Mouse (Mus musculus): ENCODE data around the gene 1700025F22Rik. TPM values are rescaled to one million over a fixed set of nuclear protein-coding genes. Genes with fewer than 3 reads are reported as not detected.
A peak's percentile ranks its signal among the peaks of the same experiment; 100 is the strongest.
"Not testable (repeated sequence)": the region's sequence is repeated elsewhere in the genome, so short reads cannot be mapped to it uniquely, and the experiment has no call there.

The 1700025F22Rik gene
- total RNA-seq (2015) (not detected in 2 replicates), total RNA-seq (2017) (not detected in 2 replicates)

DNA sequence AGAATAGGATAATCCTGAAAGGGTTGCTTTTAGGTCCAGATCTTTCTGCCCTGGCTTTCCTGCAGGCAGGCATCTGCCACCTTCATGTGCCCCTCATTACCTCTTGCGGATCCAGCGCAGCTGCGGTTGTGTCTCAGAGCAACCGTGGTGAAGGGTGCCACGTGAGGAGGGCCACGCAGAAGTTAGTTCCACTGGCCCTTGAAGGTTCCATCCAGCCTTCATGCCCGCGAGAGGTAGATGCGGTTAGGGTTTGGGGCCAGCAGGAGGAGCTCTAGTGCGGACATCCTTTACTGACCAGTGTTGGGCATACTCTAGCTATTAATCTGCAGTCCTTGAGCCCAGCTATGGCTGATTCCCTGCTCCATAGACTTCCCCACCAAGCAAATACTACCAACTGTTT lies at the start of gene 1700025F22Rik:
Gene 1700025F22Rik, minus strand, starts transcription at position 149 of the 400 bp plus-strand sequence.
- ATAC-seq (ENCODE audit: poor library complexity, severe bottlenecking), result peak; percentile 94

DNA sequence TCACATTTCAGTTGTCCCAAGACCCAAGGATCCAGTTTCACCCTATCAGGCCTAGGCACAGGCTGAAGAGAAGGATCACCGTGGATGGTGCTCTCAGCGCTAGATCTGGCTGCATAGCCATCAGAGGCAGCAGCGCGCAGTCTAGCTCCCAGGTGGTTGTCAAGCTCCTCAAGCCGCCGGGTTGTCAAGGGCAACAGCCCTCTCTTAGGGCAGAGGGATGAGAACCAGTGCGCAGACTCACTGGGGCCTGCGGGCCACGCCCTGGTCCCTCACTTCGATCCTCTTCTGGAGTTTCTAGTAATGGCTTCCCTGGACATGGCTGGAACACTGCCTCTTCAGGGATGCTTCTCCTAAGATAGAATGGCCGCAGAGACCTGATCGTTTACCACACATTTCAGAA lies 31.4 kb upstream of the 1700025F22Rik start, which contains the start of gene Ms4a13:
Gene Ms4a13, minus strand, starts transcription at position 192 of the 400 bp plus-strand sequence.
- ATAC-seq (ENCODE audit: poor library complexity, severe bottlenecking), result no peak

DNA sequence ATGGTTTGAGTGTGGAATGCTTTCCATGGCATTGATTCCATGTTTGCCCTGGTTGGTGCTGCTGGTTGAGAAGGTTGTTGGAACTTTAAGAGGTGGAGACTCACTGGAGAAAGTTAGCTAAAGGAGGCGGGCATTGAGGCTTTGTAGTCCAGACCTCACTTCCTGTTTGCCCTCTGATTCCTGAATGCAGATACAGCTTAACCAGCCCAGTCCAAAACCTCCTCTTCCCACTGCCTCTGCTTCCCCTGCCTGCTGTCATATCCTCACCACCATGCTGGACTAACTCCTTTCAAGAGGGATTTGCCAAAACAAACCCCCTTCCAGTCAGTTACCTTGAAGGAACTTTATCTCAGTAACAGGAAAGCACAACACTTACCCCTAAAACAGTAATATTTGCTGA lies 27.4 kb upstream of the 1700025F22Rik start:
- ATAC-seq (ENCODE audit: poor library complexity, severe bottlenecking), result no peak

DNA sequence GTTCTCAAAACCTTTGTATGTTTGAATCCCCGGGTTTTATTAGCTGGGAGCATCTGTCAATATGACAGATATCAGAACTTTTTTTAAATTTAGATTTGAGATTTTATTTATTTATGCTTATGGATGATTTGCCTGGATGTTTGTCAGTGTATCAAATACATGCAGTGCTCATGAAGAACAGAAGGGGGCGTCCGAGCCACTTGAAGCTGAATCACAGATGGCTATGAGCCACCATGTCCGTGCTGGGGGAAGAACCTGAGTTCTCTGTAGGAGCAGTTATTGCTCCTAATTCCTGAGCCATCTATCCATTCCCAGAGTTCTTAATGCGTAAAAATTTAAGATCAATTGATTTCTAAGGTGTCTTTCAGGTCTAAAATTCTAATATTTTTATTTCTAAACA lies 19.0 kb upstream of the 1700025F22Rik start:
- ATAC-seq (ENCODE audit: poor library complexity, severe bottlenecking), result no peak

DNA sequence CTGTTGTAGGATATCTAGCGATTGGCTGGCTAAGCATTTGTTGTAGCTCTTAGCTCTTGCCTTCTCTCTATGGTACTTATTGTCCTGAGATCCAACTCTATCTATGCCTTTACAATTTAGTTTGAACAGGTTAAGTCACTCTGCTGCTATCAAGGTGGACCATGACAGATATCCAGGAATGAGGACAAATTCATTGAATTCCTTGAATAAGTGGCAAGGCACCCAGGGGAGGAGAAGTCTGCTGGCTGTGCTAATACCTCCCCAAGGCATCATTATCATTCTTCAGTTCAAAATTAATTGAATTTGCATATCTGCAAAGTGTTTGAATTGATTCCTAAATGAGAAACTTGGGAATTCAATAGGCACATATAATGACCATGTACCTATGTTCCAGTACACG lies 12.3 kb upstream of the 1700025F22Rik start:
- no peak for ATAC-seq (ENCODE audit: poor library complexity, severe bottlenecking)

DNA sequence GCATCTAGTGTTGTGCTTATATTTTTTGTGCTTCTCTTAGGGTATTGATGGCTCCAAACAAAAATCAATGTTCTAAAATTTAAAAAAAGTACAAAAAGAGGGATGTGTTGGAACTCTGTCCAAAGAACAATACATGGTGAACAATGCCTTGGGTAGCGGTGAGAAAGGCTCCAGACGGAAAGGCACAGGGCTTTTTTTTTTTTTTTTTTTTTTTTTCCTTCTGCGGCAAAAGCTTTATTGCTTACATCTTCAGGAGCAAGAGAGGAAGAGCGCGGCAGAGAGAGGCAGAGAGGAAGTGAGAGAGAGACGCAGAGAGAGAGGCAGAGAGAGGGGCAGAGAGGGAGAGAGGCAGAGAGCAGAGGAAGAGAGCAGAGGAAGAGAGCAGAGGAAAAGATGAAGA lies 7.2 kb downstream of the 1700025F22Rik start:
- not testable (repeated sequence) for ATAC-seq (ENCODE audit: poor library complexity, severe bottlenecking)

DNA sequence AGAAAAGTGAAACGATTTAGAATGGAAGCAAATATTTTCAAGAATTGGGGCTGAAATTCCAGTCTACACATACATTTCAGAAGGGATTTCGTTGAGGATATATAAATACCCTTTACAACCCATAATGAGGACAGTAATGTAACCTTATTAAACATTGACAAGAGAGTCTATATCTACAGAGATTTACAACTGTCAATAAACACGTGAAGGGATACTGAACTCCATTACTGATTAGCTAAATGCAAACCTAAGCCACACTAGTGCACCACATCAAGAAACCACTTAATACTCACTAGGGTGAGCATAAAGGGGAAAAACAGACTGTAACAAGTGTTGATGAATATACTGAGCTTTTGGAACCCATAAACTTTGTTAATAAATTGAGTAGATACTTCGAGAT lies 29.8 kb downstream of the 1700025F22Rik start:
- ATAC-seq (ENCODE audit: poor library complexity, severe bottlenecking), result no peak

DNA sequence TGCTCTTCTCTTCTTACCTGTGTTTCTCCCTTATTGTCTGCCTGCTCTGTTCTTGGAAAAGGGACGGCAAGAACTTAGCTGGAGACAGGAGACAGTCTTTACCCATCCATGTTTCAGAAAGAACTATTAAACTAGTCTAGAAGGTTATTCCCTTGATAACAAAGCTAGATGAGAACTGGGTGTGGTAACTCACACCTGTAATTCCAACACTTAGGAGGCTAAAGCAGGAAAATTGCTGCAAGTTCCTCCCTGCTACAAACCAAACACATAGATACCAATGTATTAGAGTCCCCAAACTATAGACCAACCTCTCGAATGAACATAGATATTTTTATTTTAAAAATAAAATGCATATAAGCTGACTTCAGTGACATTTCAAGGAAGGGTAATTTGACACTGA lies 30.3 kb downstream of the 1700025F22Rik start:
- no peak for ATAC-seq (ENCODE audit: poor library complexity, severe bottlenecking)

DNA sequence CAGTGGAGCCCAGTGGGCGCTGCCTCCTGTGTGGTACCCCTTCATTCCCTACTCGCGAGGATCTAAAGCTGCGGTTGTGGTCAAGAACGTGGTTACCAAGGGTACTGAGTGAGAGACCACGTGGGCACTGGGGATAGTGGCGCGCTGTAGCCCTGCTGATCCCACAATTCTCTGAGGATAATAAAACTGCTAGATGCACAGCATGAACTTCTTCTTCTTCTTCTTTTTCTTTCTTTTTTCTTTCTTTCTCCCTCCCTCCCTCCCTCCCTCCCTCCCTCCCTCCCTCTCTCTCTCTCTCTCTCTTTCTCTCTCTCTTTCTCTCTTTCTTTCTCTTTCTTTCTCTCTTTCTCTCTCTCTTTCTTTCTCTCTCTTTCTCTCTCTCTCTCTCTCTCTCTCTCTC lies 34.3 kb downstream of the 1700025F22Rik start, which contains the start of gene 1700017D01Rik:
Gene 1700017D01Rik, minus strand, starts transcription at position 101 of the 400 bp plus-strand sequence.
- not testable (repeated sequence) for ATAC-seq (ENCODE audit: poor library complexity, severe bottlenecking)

DNA sequence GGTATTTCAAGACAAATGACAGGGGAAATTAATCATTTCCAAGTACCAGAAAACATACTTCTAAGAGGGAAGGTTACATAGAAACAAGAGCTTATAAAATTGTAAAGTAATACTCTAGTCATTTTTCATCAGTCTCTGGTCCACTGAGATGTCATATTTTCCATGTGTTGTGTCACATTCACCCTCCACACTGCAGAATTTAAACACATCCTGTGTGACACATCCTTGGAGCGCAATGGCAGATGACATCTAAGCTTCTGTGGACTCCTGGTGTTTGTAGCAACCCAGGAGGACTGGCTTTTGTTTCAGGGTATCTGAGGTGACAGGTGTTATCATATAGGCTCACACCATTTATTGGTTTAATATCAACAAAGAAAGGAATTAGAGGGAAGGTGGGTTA lies 35.4 kb downstream of the 1700025F22Rik start:
- ATAC-seq (ENCODE audit: poor library complexity, severe bottlenecking), result 0 out of 2 replicates have a peak, but pooled peaks have one; percentile 40

DNA sequence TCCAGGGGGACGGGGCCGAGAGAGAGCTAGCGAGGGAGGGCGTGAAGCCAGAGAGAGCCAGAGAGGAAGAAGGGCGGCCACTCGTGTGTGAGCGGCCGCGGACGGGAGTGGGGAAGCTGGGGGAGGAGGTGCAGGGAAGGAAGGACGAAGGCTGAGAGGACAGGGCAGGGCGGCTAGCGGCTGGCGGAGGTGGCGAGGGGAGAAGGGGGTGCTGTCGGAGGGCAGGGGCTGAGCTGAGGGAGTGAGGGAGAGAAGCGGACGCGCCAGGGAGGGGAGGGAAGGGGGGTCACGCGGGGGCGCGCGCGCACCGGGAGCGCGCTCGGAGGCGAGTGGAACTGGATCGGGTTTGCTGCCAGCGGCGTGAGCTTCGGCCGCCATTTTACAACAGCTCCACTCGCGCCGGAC lies 44.1 kb downstream of the 1700025F22Rik start:
- peak; percentile 92 for ATAC-seq (ENCODE audit: poor library complexity, severe bottlenecking)

DNA sequence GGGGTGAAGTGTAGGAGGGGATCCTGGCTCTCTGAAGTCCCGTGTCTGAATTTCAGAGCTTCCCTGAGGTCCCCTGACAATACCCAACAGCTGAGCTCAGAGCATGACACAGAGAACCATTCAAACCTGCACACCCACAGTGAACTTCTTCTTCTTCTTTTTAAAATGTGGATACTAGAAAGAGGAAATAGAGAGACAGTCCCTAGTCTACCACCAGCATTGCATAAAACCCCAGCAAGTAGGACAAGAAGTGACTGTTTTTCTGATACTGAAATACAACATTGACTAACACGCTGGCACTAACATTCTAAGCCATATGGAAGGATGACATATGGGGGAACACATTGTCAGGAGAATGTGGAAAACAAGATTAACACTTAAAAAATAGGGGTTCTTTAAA lies 45.8 kb downstream of the 1700025F22Rik start:
- peak; percentile 72 for ATAC-seq (ENCODE audit: poor library complexity, severe bottlenecking)

DNA sequence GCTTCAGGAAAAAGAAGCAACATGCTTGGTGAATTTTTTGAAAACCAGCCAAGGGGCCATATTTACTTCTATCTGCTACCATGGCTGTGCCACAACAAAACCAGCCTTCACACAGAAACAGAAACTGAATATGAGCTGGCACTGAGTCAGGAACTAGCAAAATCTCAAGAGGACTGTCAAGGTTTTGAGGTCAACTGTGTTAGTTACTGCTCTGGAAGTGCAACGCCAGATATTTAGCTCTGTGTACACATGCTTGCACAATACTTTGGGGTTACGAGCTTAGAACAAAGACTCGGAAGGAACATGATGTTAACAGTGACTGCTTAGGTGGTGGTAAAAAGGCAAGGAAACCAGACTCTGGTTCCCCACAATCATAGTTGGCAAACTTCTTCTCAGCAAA lies 57.4 kb downstream of the 1700025F22Rik start:
- ATAC-seq (ENCODE audit: poor library complexity, severe bottlenecking), result peak; percentile 93

DNA sequence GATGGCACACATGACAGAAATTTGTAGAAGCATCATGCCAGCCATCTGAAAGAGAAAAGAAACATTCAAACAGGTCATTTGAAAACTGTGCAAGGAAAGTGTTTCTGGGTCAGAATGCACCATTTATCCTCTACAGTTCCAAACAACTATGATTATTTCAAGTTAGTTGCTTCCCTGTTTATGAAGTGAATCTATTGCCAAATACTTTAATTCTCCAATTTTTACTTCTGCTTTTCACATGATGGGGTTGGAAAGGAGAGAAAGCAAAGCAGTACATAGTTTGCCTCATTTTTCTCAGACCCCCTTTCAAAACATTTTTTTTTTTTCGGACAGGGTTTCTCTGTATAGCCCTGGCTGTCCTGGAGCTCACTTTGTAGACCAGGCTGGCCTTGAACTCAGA lies 63.2 kb downstream of the 1700025F22Rik start:
- peak; percentile 66 for ATAC-seq (ENCODE audit: poor library complexity, severe bottlenecking)

DNA sequence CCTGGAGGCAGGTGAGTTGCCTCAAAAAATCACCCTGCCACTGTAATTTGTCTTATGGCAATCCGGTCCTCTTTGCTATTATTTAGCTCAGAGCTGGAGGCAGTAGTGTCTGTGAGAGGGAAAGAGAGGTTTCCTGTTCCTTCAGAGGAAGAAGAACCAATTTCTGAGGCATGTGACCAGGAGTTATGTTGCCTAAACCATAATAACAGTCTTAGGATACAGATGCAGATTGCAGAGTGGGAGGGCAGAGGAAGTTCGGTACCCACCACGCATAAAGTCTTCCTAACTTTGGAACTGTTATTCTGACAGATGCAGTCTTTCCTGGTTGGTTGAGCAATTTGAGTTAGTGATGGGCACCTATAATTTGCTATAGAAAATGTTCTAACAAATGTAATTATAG lies 66.7 kb downstream of the 1700025F22Rik start:
- no peak for ATAC-seq (ENCODE audit: poor library complexity, severe bottlenecking)

DNA sequence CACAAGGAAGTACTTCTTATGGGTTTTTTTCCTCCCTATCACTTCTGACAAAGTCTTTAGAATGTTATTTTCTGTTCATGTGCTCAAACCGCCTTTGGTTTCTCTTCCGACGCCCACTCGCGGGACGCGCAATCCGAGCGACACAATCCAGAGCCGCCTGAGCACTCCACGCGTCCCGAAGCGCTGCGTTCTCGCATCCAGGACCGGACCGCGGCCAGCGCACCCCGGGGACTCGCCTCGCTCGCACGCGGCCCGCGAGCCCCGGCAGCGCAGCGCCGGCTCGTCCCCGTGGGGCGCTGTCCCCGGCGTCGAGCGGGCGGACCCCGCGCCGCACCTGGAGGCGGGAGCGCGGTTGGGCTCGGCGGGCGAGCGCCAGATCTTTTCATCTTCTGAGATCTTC lies 73.0 kb downstream of the 1700025F22Rik start:
- ATAC-seq (ENCODE audit: poor library complexity, severe bottlenecking), result peak; percentile 82

Other genes with a start within 250 kb of the 1700025F22Rik start
- gene Zp1, start 244.7 kb downstream of the 1700025F22Rik start, total RNA-seq (2015), result not detected in 2 replicates
- not detected in 2 replicates for gene Zp1, start 244.7 kb downstream of the 1700025F22Rik start, total RNA-seq (2017)
- 0.21 TPM in 1 of 2 replicates, not detected in the other for gene Ptgdr2, start 228.2 kb downstream of the 1700025F22Rik start, total RNA-seq (2015)
- 0.07 and 0.20 TPM in 2 replicates for gene Ptgdr2, start 228.2 kb downstream of the 1700025F22Rik start, total RNA-seq (2017)
- 11.1 and 11.3 TPM in 2 replicates for gene Ccdc86, start 216.1 kb downstream of the 1700025F22Rik start, total RNA-seq (2015)
- 10.8 and 16.7 TPM in 2 replicates for gene Ccdc86, start 216.1 kb downstream of the 1700025F22Rik start, total RNA-seq (2017)
- gene Ms4a10, start 190.7 kb downstream of the 1700025F22Rik start, total RNA-seq (2015), result not detected in 2 replicates
- gene Ms4a10, start 190.7 kb downstream of the 1700025F22Rik start, total RNA-seq (2017), result not detected in 2 replicates
- not detected in 2 replicates for gene Ms4a15, start 172.1 kb downstream of the 1700025F22Rik start, total RNA-seq (2015)
- not detected in 2 replicates for gene Ms4a15, start 172.1 kb downstream of the 1700025F22Rik start, total RNA-seq (2017)
- not detected in 2 replicates for gene Ms4a18, start 147.3 kb downstream of the 1700025F22Rik start, total RNA-seq (2015)
- not detected in 2 replicates for gene Ms4a18, start 147.3 kb downstream of the 1700025F22Rik start, total RNA-seq (2017)
- gene Ms4a8a, start 84.2 kb downstream of the 1700025F22Rik start, total RNA-seq (2015), result 81.1 and 96.0 TPM in 2 replicates
- gene Ms4a8a, start 84.2 kb downstream of the 1700025F22Rik start, total RNA-seq (2017), result 52.4 and 55.6 TPM in 2 replicates
- not detected in 2 replicates for gene 1700017D01Rik, start 34.4 kb downstream of the 1700025F22Rik start, total RNA-seq (2015)
- gene 1700017D01Rik, start 34.4 kb downstream of the 1700025F22Rik start, total RNA-seq (2017), result not detected in 2 replicates
- gene Ms4a13, start 31.4 kb upstream of the 1700025F22Rik start, total RNA-seq (2015), result not detected in 2 replicates
- not detected in 2 replicates for gene Ms4a13, start 31.4 kb upstream of the 1700025F22Rik start, total RNA-seq (2017)
- gene Ms4a12, start 67.1 kb upstream of the 1700025F22Rik start, total RNA-seq (2015), result not detected in 2 replicates
- gene Ms4a12, start 67.1 kb upstream of the 1700025F22Rik start, total RNA-seq (2017), result not detected in 2 replicates
- 0.07 TPM in 1 of 2 replicates, not detected in the other for gene Ms4a1, start 100.9 kb upstream of the 1700025F22Rik start, total RNA-seq (2015)
- gene Ms4a1, start 100.9 kb upstream of the 1700025F22Rik start, total RNA-seq (2017), result 0.08 and 0.18 TPM in 2 replicates
- not detected in 2 replicates for gene Ms4a5, start 118.6 kb upstream of the 1700025F22Rik start, total RNA-seq (2015)
- gene Ms4a5, start 118.6 kb upstream of the 1700025F22Rik start, total RNA-seq (2017), result not detected in 2 replicates
- 0.09 and 0.13 TPM in 2 replicates for gene Ms4a14, start 149.1 kb upstream of the 1700025F22Rik start, total RNA-seq (2015)
- not detected in 2 replicates for gene Ms4a14, start 149.1 kb upstream of the 1700025F22Rik start, total RNA-seq (2017)
- 1.7 and 3.0 TPM in 2 replicates for gene Ms4a7, start 170.8 kb upstream of the 1700025F22Rik start, total RNA-seq (2015)
- 1.7 and 2.4 TPM in 2 replicates for gene Ms4a7, start 170.8 kb upstream of the 1700025F22Rik start, total RNA-seq (2017)
- gene Ms4a4a, start 210.2 kb upstream of the 1700025F22Rik start, total RNA-seq (2015), result 35.8 and 41.7 TPM in 2 replicates
- 6.0 and 7.4 TPM in 2 replicates for gene Ms4a4a, start 210.2 kb upstream of the 1700025F22Rik start, total RNA-seq (2017)
- 412 and 535 TPM in 2 replicates for gene Ms4a4c, start 239.4 kb upstream of the 1700025F22Rik start, total RNA-seq (2015)
- gene Ms4a4c, start 239.4 kb upstream of the 1700025F22Rik start, total RNA-seq (2017), result 446 and 496 TPM in 2 replicates

Data from megakaryocyte, adult 5-6 weeks (primary cell).